Mouse (Mus musculus) embryonic facial prominence, embryonic 15.5 days (tissue): Measurements from ENCODE around the gene Fam196b. TPM values are rescaled to one million over a fixed set of nuclear protein-coding genes. Genes with fewer than 3 reads are reported as not detected.
A peak's percentile ranks its signal among the peaks of the same experiment; 100 is the strongest.

ENCODE experiments used
- ATAC-seq: fragments of 200-750 bp; cut with Nextera tagmentation; 2 replicates; pipeline ENCODE4 v1.8.0; 2017; ENCODE audit warnings: low read depth, moderate TSS enrichment; ENCODE audit not compliant: insufficient number of reproducible peaks, low FRiP score, low TSS enrichment
- H3K27ac ChIP-seq: fragments of 300-500 bp; sonication (generic); replicated peaks from 2 replicates; pipeline ENCODE4 v1.5.1; 2015; ENCODE audit warnings: mild to moderate bottlenecking, inconsistent platforms
- H3K27me3 ChIP-seq: fragments of 300-500 bp; sonication (generic); 2 replicates; pipeline ENCODE4 v1.6.1; 2015; ENCODE audit warnings: inconsistent platforms
- H3K36me3 ChIP-seq: fragments of 300-500 bp; sonication (generic); 2 replicates; pipeline ENCODE4 v1.6.1; 2015; ENCODE audit warnings: mild to moderate bottlenecking, inconsistent platforms
- H3K4me1 ChIP-seq: fragments of 300-500 bp; sonication (generic); 2 replicates; pipeline ENCODE4 v1.6.1; 2015; ENCODE audit warnings: inconsistent platforms
- H3K4me2 ChIP-seq: fragments of 300-500 bp; sonication (generic); replicated peaks from 2 replicates; pipeline ENCODE4 v1.6.1; 2015; ENCODE audit warnings: mild to moderate bottlenecking, inconsistent platforms
- H3K4me3 ChIP-seq: fragments of 300-500 bp; sonication (generic); replicated peaks from 2 replicates; pipeline ENCODE4 v1.5.1; 2015; ENCODE audit warnings: mild to moderate bottlenecking, inconsistent platforms
- H3K9ac ChIP-seq: fragments of 300-500 bp; sonication (generic); 2 replicates; pipeline ENCODE4 v1.6.1; 2015; ENCODE audit warnings: inconsistent platforms
- H3K9me3 ChIP-seq: fragments of 300-500 bp; sonication (generic); replicated peaks from 2 replicates; pipeline ENCODE4 v1.6.1; 2016; ENCODE audit warnings: inconsistent platforms
- WGBS: fragments of 180-500 bp; shearing (Covaris S2); methylation state at CpG from one replicate; pipeline ENCODE4 v1.1.7; 2015; 5-methylcytosine and 5-hydroxymethylcytosine counted together
- polyA plus RNA-seq: library from polyadenylated mRNA; unstranded; fragments of >200 nt; fragmentation: Nextera tagmentation; extraction: Ambion mirVana; gene quantifications from 2 replicates; pipeline ENCODE4 v1.2.1, GENCODE M21; 2015

The Fam196b gene
- polyA plus RNA-seq, 1 experiment from 2014 or later: 1.2 TPM

DNA sequence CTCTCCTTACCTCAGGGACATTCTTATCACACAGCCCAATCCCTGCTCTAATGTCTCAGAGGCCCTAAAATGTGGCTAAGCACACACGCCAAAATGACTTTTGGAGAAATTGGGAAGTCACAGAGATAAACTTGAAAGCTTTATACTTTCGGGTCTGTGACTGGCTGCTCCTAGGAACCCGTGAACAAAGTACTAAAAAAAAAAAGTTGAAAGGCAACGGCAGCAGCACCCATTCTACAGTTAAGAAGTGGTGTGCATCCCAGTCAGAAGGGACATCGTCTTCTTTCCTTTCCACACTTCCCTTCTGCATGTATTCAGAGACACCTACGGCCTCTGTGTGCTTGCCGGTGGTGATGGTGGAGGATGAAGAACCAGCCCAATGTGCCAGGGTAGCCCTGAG lies 14.6 kb upstream of the Fam196b start:
- H3K27me3 ChIP-seq: no peaks in the 10 kb centered on the region
- no peak overlapping the region for H3K9ac ChIP-seq
- no peaks in the 10 kb centered on the region for H3K36me3 ChIP-seq
- no peaks in the 10 kb centered on the region for H3K4me1 ChIP-seq
- H3K4me3 ChIP-seq: no peak overlapping the region
- H3K27ac ChIP-seq: no peak overlapping the region
- no peak for ATAC-seq
- 91% methylated on average over 7 of the region's 7 CpGs for WGBS
- no peaks in the 10 kb centered on the region for H3K9me3 ChIP-seq
- no peak overlapping the region for H3K4me2 ChIP-seq

DNA sequence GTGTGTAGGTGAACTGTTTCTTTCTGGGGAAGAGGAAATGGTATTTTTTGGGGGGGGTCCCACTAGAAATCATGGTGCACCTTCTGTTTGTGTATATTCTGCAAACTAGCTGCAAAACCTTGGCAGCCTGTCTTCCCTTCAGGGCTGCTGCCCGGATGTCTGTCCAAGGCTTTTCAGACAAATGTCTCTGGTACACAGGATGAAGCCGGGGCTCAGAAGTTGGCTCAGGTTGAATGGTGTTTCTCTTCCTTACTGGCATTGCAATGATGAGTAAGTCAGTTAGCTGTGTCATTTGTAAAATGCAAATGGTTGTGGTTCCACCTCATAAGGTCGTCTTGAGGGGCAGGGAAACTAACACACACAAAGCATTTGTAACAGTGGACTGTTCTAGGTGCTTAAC lies 8.4 kb upstream of the Fam196b start:
- ATAC-seq: no peak
- no peak overlapping the region for H3K27ac ChIP-seq
- no peak overlapping the region for H3K4me2 ChIP-seq
- no peak overlapping the region for H3K4me3 ChIP-seq
- H3K9ac ChIP-seq: no peak overlapping the region
- no peaks in the 10 kb centered on the region for H3K9me3 ChIP-seq
- 75% methylated on average over 3 of the region's 3 CpGs for WGBS
- no peaks in the 10 kb centered on the region for H3K4me1 ChIP-seq
- H3K36me3 ChIP-seq: no peaks in the 10 kb centered on the region
- H3K27me3 ChIP-seq: no peaks in the 10 kb centered on the region

DNA sequence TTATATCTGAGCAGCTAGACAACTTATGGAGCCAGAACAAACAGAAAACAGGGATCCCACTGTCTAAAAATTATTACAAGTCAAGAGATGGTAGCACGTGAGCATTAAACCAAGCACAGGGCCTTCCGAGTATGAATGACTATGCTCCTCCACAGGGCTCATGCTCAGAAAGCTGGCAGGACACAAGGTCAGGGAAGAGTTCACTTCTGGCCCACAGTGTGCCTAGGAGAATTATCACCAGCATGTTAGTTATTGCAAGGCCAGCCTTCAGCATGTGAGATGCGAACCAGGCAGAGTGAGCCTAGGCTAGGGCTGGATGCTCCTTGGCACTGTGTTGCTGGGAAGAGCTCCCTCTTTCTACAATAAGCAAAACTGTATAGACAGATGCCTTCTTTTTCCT lies 5.9 kb upstream of the Fam196b start:
- H3K9ac ChIP-seq: no peak overlapping the region
- H3K4me1 ChIP-seq: no peaks in the 10 kb centered on the region
- no peak overlapping the region for H3K27ac ChIP-seq
- 93% methylated on average over 3 of the region's 3 CpGs for WGBS
- H3K36me3 ChIP-seq: no peaks in the 10 kb centered on the region
- no peak for ATAC-seq
- H3K4me2 ChIP-seq: no peak overlapping the region
- H3K27me3 ChIP-seq: no peaks in the 10 kb centered on the region
- H3K9me3 ChIP-seq: no peaks in the 10 kb centered on the region
- H3K4me3 ChIP-seq: no peak overlapping the region

DNA sequence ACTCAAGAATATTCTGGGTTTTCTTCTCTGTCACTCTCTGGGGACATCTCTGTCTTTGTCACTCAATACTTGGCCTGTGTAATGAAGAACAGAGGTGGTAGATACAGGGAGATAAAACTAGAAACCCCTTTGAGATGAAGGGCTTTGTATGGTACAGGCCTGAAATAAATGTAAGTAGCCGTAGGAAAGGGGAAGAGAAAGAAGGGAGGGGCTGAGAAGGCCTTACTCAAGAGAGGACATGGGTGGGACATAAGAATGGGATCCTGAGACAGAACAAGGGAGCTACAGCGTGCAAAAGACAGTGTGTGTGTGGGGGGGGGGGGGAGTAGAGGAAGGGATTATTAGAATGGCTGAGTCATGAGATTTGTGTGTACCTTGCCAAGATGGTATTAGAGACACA lies 5.3 kb upstream of the Fam196b start:
- 61% methylated on average over 2 of the region's 2 CpGs for WGBS
- Histone ChIP-seq H3K9me3 (no peaks in the 10 kb centered on the region), H3K27ac (no peak overlapping the region), H3K4me2 (no peak overlapping the region), H3K36me3 (no peaks in the 10 kb centered on the region), H3K9ac (no peak overlapping the region), H3K27me3 (no peaks in the 10 kb centered on the region), H3K4me1 (no peaks in the 10 kb centered on the region), H3K4me3 (no peak overlapping the region)
- no peak for ATAC-seq

DNA sequence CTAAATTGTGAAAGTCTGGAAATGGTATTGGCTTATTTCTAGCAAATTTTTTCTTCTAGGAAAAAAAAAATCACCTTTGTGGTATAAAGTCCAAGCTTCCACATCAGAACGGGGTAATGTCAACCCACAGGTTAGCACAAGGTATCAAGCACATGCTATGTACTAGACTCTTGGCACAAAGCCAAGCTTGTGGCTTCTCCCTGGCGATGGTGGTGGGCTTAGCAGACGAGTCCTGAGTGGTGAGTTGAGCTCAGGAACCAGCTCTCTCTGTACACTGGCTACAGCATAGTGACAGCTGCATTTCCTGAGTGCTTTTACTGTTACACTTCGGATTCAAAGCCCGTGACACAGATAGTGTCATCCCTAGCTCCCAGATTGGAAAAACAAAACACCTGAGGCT lies 2.9 kb upstream of the Fam196b start:
- 42% methylated on average over 5 of the region's 5 CpGs for WGBS
- Histone ChIP-seq H3K9ac (no peak overlapping the region), H3K27me3 (no peaks in the 10 kb centered on the region), H3K4me2 (no peak overlapping the region), H3K4me1 (0 out of 2 replicates have a peak, but pooled peaks cover 2% of the 10 kb centered on the region), H3K27ac (no peak overlapping the region), H3K36me3 (no peaks in the 10 kb centered on the region), H3K4me3 (no peak overlapping the region), H3K9me3 (no peaks in the 10 kb centered on the region)
- ATAC-seq: no peak

DNA sequence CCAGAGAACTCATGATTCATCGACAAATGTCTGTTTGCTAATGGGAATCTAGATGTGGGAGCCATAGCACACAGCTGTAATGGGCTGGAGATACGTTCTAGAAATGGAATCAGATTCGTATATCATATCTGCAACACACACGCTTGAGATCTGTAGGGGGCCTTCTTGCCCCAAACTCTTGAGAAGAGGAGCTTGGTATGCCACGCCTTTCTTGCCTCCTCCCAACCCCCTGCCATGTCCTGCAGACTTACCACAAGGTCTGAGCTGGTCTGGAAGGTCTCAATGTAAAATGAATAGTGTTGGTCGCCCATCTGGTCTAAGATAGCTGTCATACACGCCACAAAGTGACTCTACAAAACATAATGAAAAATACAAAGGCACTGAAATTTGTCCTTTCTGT lies 2.4 kb upstream of the Fam196b start:
- no peak overlapping the region for H3K27ac ChIP-seq
- H3K9ac ChIP-seq: no peak overlapping the region
- no peaks in the 10 kb centered on the region for H3K36me3 ChIP-seq
- H3K4me1 ChIP-seq: 0 out of 2 replicates have a peak, but pooled peaks cover 2% of the 10 kb centered on the region
- H3K4me2 ChIP-seq: no peak overlapping the region
- ATAC-seq: no peak
- H3K27me3 ChIP-seq: no peaks in the 10 kb centered on the region
- 76% methylated on average over 7 of the region's 7 CpGs for WGBS
- no peaks in the 10 kb centered on the region for H3K9me3 ChIP-seq
- H3K4me3 ChIP-seq: no peak overlapping the region

DNA sequence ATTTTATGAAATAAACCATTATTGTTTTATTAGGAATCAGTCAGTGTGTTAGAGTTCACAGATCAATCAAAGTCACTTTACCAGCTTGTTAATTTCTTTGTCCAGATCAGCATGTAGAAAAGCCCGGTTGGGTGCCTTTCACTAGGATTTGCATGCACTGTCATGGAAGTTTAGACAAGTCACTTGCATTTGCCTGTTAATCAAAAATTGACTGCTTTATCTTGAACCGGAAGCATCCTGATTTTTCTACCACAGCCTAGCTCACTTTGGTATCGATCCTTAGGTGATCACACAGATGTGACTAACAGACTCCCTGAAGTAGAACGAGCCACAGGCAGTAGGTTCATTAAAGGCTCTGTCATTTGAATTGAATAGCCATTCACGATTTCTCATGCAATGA lies 761 bp downstream of the Fam196b start:
- Histone ChIP-seq H3K36me3 (no peaks in the 10 kb centered on the region), H3K27ac (no peak overlapping the region), H3K9ac (no peak overlapping the region), H3K4me2 (no peak overlapping the region; the same call in 1 of the 2 replicates), H3K4me1 (0 out of 2 replicates have a peak, but pooled peaks cover 2% of the 10 kb centered on the region), H3K27me3 (no peaks in the 10 kb centered on the region), H3K9me3 (no peaks in the 10 kb centered on the region), H3K4me3 (peak overlapping the region; percentile 25; the same call in 1 of the 2 replicates)
- WGBS: 21% methylated on average over 5 of the region's 5 CpGs
- no peak for ATAC-seq

DNA sequence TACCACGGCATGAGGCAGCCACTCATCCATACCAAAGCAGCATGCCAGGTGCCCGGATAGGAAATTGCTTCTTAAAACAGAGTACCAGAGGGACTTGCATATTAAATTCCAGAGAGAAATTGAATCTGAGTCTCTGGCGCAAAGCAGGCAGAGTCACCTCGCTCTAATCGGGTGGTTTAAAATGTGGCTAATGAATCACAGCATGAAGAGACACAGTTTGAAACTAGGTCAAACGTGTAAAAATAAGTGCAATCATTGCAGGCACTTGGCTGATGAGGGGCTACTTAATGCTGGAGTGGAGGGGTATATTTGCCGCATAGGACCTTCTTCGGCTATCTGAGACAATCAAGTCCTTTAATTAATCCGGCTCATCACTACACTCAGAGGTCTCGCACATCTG lies 1.6 kb downstream of the Fam196b start:
- Histone ChIP-seq H3K36me3 (no peaks in the 10 kb centered on the region), H3K9ac (no peak overlapping the region), H3K4me3 (no peak overlapping the region), H3K4me2 (no peak overlapping the region), H3K4me1 (0 out of 2 replicates have a peak, but pooled peaks cover 2% of the 10 kb centered on the region), H3K27ac (no peak overlapping the region), H3K9me3 (no peaks in the 10 kb centered on the region), H3K27me3 (no peaks in the 10 kb centered on the region)
- ATAC-seq: no peak
- 52% methylated on average over 10 of the region's 10 CpGs for WGBS

DNA sequence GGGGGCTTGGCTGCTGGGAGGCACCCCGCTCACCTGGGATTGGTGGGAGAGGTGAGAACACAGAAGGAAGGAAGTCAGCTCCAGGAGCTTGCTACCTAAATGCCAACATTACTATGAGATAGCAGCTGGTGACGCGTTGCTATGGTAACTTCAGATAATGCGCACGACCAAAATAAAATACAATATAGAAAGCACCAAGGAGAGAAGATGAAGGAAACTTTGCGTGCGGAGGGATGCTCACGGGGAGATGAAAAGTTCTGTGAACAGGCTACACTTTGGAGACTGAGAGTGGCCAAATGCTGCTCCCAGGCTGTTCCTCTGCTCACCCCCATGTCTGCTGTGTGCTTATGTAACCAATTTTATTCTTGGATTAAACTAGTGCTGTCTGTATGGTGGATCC lies 2.4 kb downstream of the Fam196b start:
- 85% methylated on average over 8 of the region's 8 CpGs for WGBS
- no peak for ATAC-seq
- no peaks in the 10 kb centered on the region for H3K9me3 ChIP-seq
- no peaks in the 10 kb centered on the region for H3K36me3 ChIP-seq
- H3K27ac ChIP-seq: no peak overlapping the region
- H3K4me2 ChIP-seq: no peak overlapping the region
- 0 out of 2 replicates have a peak, but pooled peaks cover 2% of the 10 kb centered on the region for H3K4me1 ChIP-seq
- H3K9ac ChIP-seq: no peak overlapping the region
- no peak overlapping the region for H3K4me3 ChIP-seq
- no peaks in the 10 kb centered on the region for H3K27me3 ChIP-seq

DNA sequence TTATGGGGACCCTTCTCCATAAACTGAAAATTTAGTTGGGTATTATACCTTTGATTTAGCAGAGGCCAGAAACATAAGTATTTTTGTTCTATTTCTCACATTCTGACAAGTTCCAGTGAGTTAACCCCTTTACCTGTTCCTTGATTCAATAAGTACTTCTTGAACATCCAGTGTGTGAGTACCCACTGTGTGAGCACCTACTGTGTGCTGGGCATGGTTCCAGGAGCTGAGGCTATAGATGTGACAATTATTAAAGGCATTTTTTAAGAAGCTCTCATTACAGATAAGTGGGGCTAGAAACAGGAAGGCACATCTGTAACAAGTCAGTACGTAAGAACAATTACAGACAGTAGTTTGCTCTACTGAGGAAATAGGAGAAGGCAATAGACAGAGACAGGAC lies 4.7 kb downstream of the Fam196b start:
- no peak overlapping the region for H3K4me3 ChIP-seq
- H3K4me1 ChIP-seq: 0 out of 2 replicates have a peak, but pooled peaks cover 2% of the 10 kb centered on the region
- no peak overlapping the region for H3K9ac ChIP-seq
- H3K36me3 ChIP-seq: no peaks in the 10 kb centered on the region
- H3K4me2 ChIP-seq: no peak overlapping the region
- 60% methylated on average over 1 of the region's 1 CpGs for WGBS
- ATAC-seq: no peak
- H3K27me3 ChIP-seq: no peaks in the 10 kb centered on the region
- H3K27ac ChIP-seq: no peak overlapping the region
- no peaks in the 10 kb centered on the region for H3K9me3 ChIP-seq

DNA sequence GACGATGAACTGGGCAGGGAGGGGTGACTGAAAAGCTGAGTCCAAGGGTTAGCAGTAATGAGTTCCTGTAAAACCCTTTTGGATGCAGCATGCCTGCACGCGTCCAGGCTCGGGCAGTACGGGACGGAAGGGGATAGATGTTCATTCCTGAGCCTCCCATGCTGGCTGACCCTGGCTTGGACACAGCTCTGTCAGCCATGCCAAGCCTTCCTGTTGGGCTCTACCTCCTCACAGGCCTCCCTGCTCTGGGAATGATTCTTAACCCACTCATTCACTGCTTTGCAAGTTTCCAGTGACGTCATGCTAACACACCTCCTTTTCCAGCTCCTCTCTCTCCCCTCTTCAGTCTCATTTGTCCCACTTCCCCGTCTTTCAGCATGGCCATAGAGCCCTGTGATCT lies 9.0 kb downstream of the Fam196b start:
- 55% methylated on average over 8 of the region's 8 CpGs for WGBS
- ATAC-seq: no peak
- H3K27ac ChIP-seq: no peak overlapping the region

DNA sequence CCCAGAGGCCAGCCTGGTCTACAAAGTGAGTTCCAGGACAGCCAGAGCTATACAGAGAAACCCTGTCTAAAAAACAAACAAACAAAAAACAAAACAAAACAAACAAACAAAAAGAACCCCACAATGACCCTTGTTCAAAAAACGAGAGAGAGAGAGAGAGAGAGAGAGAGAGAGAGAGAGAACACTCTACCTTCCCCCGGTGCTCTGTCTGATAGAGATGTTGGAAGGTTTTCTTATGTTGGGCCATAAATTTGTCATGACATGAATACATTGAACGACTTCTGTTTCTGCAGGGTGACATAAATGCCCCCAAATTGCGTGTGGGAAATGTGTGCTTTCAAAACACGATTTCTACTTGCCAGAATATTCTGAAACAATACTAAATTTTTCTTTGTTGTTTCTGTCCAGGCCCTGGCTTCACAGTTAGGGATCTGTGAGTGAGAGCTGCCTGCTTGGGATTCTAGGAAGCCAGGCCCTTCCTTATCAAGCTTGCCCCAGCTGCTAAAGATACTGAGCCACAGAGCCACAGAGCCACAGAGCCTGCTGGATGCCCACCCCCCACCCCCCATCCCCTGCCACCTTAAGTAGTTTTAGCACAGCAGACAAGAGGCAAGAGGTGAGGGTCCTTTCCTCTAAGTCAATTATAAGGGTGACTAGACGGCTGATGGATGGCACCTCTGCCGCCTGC lies 17.9 kb downstream of the Fam196b start:
- 73% methylated on average over 7 of the region's 7 CpGs for WGBS
- H3K9ac ChIP-seq: no peak overlapping the region
- no peak overlapping the region for H3K27ac ChIP-seq
- no peaks in the 10 kb centered on the region for H3K27me3 ChIP-seq
- H3K4me3 ChIP-seq: no peak overlapping the region
- no peaks in the 10 kb centered on the region for H3K9me3 ChIP-seq
- H3K36me3 ChIP-seq: no peaks in the 10 kb centered on the region
- no peak overlapping the region for H3K4me2 ChIP-seq
- no peaks in the 10 kb centered on the region for H3K4me1 ChIP-seq
- no peak for ATAC-seq

More for the DNA sequence above, 9.0 kb downstream of the Fam196b start:
- 0 out of 2 replicates have a peak overlapping the region, but pooled peaks have one; percentile 13 for H3K4me2 ChIP-seq
- H3K4me1 ChIP-seq: no peaks in the 10 kb centered on the region
- H3K9ac ChIP-seq: no peak overlapping the region
- no peaks in the 10 kb centered on the region for H3K36me3 ChIP-seq
- H3K9me3 ChIP-seq: no peaks in the 10 kb centered on the region
- no peaks in the 10 kb centered on the region for H3K27me3 ChIP-seq
- H3K4me3 ChIP-seq: no peak overlapping the region
